Mouse (Mus musculus) G1E (cell line): ENCODE measurements around the gene Daam2.

Experiments used
- CTCF ChIP-seq: IDR thresholded peaks from 2 replicates; pipeline ENCODE4 v1.5.1; 2012; ENCODE audit warnings: low read depth, low read length, inconsistent platforms, mixed read lengths
- TAL1 ChIP-seq: conservative IDR thresholded peaks from 2 replicates; pipeline ENCODE4 v1.6.1; 2012; ENCODE audit warnings: low read depth, low read length, inconsistent platforms, mixed read lengths

DNA sequence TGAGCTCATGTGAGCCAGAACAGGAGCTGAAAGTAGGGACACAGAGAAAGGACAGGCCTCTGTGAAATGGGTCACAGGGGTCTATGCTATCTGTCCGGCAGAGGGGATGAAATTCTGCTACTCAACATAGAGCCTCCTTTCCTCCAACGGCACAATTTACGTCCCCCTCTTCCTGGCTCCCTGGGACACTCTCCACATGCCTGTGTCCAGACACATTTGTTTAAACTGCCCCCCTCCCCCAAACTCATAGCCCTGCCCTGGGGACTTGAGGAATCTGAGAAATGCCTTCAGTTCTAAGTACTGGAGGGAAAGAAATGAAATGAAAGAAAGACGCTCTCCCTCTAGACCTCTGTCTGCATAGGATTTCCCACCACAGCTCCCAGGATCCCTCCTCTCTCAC, 48.5 kb downstream of the Daam2 start:
- TF ChIP-seq CTCF (no peak), TAL1 (no peak)
